Mouse (Mus musculus) lung, adult 10 weeks (tissue): ENCODE data around the gene Olfr316. TPM values are rescaled to one million over a fixed set of nuclear protein-coding genes. Genes with fewer than 3 reads are reported as not detected.

Experiments
- polyA plus RNA-seq: library from polyadenylated mRNA; stranded (reverse); fragments of 350-450 nt; fragmentation: Illumina TruSeq; extraction: RNeasy Lipid Tissue Mini Kit (QIAGEN cat#74804); gene quantifications from one replicate; pipeline ENCODE4 v1.2.3, GENCODE M21; 2014; ENCODE audit warnings: low read depth, low replicate concordance; ENCODE audit not compliant: insufficient read depth

The Olfr316 gene
- polyA plus RNA-seq, result not detected

DNA sequence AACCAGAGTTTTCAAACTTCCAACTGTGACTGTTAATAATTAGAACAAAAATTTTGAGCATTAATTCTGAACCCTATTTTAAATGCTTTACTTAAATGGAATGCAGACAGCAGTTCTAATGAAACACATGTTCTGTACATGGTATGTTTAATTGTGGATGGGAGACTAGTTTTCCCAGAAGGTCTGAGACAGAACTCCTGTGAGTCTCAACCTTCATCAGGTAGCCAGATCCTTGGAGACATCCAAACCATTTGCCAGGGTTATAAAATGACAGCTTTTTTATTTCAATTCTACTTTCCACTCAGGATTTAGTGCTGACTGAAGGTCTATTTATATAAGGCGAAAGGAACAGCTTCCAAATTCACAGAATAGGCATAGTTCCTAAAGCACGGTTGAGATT, at the start of gene Olfr316:
TSS of gene Olfr316 (plus strand) at position 301 of the 400 bp plus-strand sequence.

GRCm38 (mm10) chr11:58723914-58724313, 28.6 kb upstream of the Olfr316 start, which contains the start of gene Olfr318:
Gene Olfr318, minus strand, starts transcription at chr11:58724014.

GRCm38 (mm10) chr11:58738792-58739262, 13.7 kb upstream of the Olfr316 start, which contains the start of gene Olfr317:
Gene Olfr317, minus strand, starts transcription at chr11:58739212.

DNA sequence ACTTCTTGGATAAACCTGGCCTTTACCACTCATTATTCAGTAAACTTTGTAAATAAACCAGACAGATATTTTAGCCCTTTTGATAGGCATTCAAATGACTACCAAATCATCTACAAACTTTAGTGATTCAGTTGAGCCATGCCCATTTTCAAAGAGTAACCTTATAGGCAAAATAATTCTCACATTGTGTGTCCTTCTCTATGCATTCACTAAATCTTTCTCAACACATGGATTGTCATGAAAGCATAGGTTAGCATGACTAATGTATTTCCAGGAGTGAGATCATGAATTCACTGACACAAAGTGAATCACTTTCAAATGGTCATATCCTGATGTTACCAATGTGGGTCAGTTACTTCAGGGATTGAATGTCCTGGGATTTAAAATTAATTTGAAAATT, 20.4 kb downstream of the Olfr316 start, which contains the start of gene Olfr315:
TSS of gene Olfr315 (plus strand) at position 301 of the 400 bp plus-strand sequence.

GRCm38 (mm10) chr11:58782480-58783089, 30.1 kb downstream of the Olfr316 start, which contains the start of gene Olfr314:
Gene Olfr314, plus strand, starts transcription at chr11:58782952.

GRCm38 (mm10) chr11:58801558-58802228, 49.2 kb downstream of the Olfr316 start, which contains the start of gene Fam183b:
Gene Fam183b, minus strand, starts transcription at chr11:58801960.

Other genes starting within 250 kb of the Olfr316 start
- gene Olfr330, start 217.9 kb upstream of the Olfr316 start, polyA plus RNA-seq, result not detected
- gene Olfr329-ps, start 206.3 kb upstream of the Olfr316 start, polyA plus RNA-seq, result not detected
- not detected for gene Olfr328, start 197.1 kb upstream of the Olfr316 start, polyA plus RNA-seq
- not detected for gene Olfr224, start 182.2 kb upstream of the Olfr316 start, polyA plus RNA-seq
- not detected for gene Olfr325, start 175.0 kb upstream of the Olfr316 start, polyA plus RNA-seq
- not detected for gene Olfr324, start 157.6 kb upstream of the Olfr316 start, polyA plus RNA-seq
- gene 2210407C18Rik, start 136.7 kb upstream of the Olfr316 start, polyA plus RNA-seq, result not detected
- not detected for gene Olfr323, start 122.2 kb upstream of the Olfr316 start, polyA plus RNA-seq
- not detected for gene Trim58, start 112.3 kb upstream of the Olfr316 start, polyA plus RNA-seq
- gene Olfr322, start 94.0 kb upstream of the Olfr316 start, polyA plus RNA-seq, result not detected
- gene Olfr320, start 71.6 kb upstream of the Olfr316 start, polyA plus RNA-seq, result not detected
- gene Olfr319, start 53.6 kb upstream of the Olfr316 start, polyA plus RNA-seq, result not detected
- not detected for gene Olfr318, start 28.7 kb upstream of the Olfr316 start, polyA plus RNA-seq
- not detected for gene Olfr317, start 13.5 kb upstream of the Olfr316 start, polyA plus RNA-seq
- gene Olfr315, start 20.5 kb downstream of the Olfr316 start, polyA plus RNA-seq, result not detected
- not detected for gene Olfr314, start 30.2 kb downstream of the Olfr316 start, polyA plus RNA-seq
- 84.0 TPM for gene Fam183b, start 49.2 kb downstream of the Olfr316 start, polyA plus RNA-seq
- not detected for gene Olfr313, start 62.3 kb downstream of the Olfr316 start, polyA plus RNA-seq
- gene Olfr312, start 76.5 kb downstream of the Olfr316 start, polyA plus RNA-seq, result not detected
- not detected for gene Olfr311, start 86.5 kb downstream of the Olfr316 start, polyA plus RNA-seq
- gene Gm12258, start 94.4 kb downstream of the Olfr316 start, polyA plus RNA-seq, result 3.1 TPM
- gene 2810021J22Rik, start 114.5 kb downstream of the Olfr316 start, polyA plus RNA-seq, result 1.4 TPM
- 2.5 TPM for gene Zfp39, start 151.5 kb downstream of the Olfr316 start, polyA plus RNA-seq
- gene Btnl10, start 165.2 kb downstream of the Olfr316 start, polyA plus RNA-seq, result not detected
- gene Rnf187, start 186.2 kb downstream of the Olfr316 start, polyA plus RNA-seq, result 90.0 TPM
- 3.0 TPM for gene Hist3h2ba, start 196.2 kb downstream of the Olfr316 start, polyA plus RNA-seq
- gene Hist3h2a, start 202.0 kb downstream of the Olfr316 start, polyA plus RNA-seq, result 17.1 TPM
- gene Trim17, start 202.0 kb downstream of the Olfr316 start, polyA plus RNA-seq, result 0.25 TPM
- gene Trim11, start 225.4 kb downstream of the Olfr316 start, polyA plus RNA-seq, result 15.2 TPM